In genomic region chr9:102231248-102231647, GRCm38 (mm10) we compare ENCODE assay signal across 18 mouse cellular contexts.
DNase-seq lines count a peak whose midpoint lies in the region; ATAC-seq and TF ChIP-seq lines count a peak whose summit lies in the region.
"Had no signal": no experiment of that assay in that cellular context is flagged by ENCODE, and none has a peak within 500 bp of the region (broad histone marks: within the 10 kb centered on the region; RNA-seq: fewer than 3 reads in every experiment).

No protein-coding gene starts in this region.

- 39% methylated on average over 6 of the region's 6 CpGs for WGBS in forebrain, embryonic 14.5 days
- 55% methylated on average over 6 of the region's 6 CpGs for WGBS in forebrain, embryonic 12.5 days
- 44% methylated on average over 6 of the region's 6 CpGs for WGBS in midbrain, embryonic 14.5 days
- WGBS in midbrain, embryonic 16.5 days: 49% methylated on average over 6 of the region's 6 CpGs

- no peaks in the 10 kb centered on the region for H3K9me3 ChIP-seq in forebrain, embryonic 14.5 days (replicated peaks; ENCODE audit: control insufficient read depth, low read length)
- H3K9me3 ChIP-seq in forebrain, embryonic 12.5 days: no peaks in the 10 kb centered on the region
- no peaks in the 10 kb centered on the region for H3K9me3 ChIP-seq in midbrain, embryonic 14.5 days (ENCODE audit: control insufficient read depth, low read length)
- no peaks in the 10 kb centered on the region for H3K9me3 ChIP-seq in midbrain, embryonic 16.5 days (replicated peaks; ENCODE audit: control insufficient read depth, low read length, poor library complexity, severe bottlenecking)
- H3K9me3 ChIP-seq: hindbrain, embryonic 15.5 days; limb, embryonic 12.5 days had no signal

- peaks cover 22% of the 10 kb centered on the region for H3K4me1 ChIP-seq in forebrain, embryonic 14.5 days (ENCODE audit: control insufficient read depth, insufficient read depth, low read length)
- H3K4me1 ChIP-seq in forebrain, embryonic 12.5 days: peaks cover 34% of the 10 kb centered on the region
- H3K4me1 ChIP-seq in midbrain, embryonic 14.5 days (ENCODE audit: control insufficient read depth, insufficient read depth, low read length): peaks cover 12% of the 10 kb centered on the region; the same call in 1 of the 2 replicates
- H3K4me1 ChIP-seq in midbrain, embryonic 16.5 days (ENCODE audit: control insufficient read depth, insufficient read depth, low read length): peaks cover 11% of the 10 kb centered on the region; the same call in 1 of the 2 replicates
- H3K4me1 ChIP-seq: limb, embryonic 12.5 days had no signal

- H3K27ac ChIP-seq in forebrain, embryonic 14.5 days (ENCODE audit: low read depth, low read length): no peak overlapping the region
- H3K27ac ChIP-seq in forebrain, embryonic 12.5 days: no peak overlapping the region
- no peak overlapping the region for H3K27ac ChIP-seq in midbrain, embryonic 14.5 days (replicated peaks; ENCODE audit: low read depth, low read length)
- no peak overlapping the region for H3K27ac ChIP-seq in midbrain, embryonic 16.5 days (ENCODE audit: low read length)
- H3K27ac ChIP-seq: hindbrain, embryonic 15.5 days; limb, embryonic 12.5 days; liver, embryonic 14.5 days had no signal

- no peaks in the 10 kb centered on the region for H3K79me2 ChIP-seq in myocyte (ENCODE audit: control insufficient read depth, insufficient read depth)

- H3K36me3 ChIP-seq in forebrain, embryonic 14.5 days (ENCODE audit: control insufficient read depth, insufficient read depth, low read length): no peaks in the 10 kb centered on the region
- H3K36me3 ChIP-seq in forebrain, embryonic 12.5 days (replicated peaks): no peaks in the 10 kb centered on the region
- H3K36me3 ChIP-seq in midbrain, embryonic 14.5 days (ENCODE audit: control insufficient read depth, insufficient read depth, low read length): no peaks in the 10 kb centered on the region
- H3K36me3 ChIP-seq in midbrain, embryonic 16.5 days (ENCODE audit: control insufficient read depth, insufficient read depth, low read length): no peaks in the 10 kb centered on the region
- no peaks in the 10 kb centered on the region for H3K36me3 ChIP-seq in myocyte (ENCODE audit: control insufficient read depth, insufficient read depth)
- H3K36me3 ChIP-seq: hindbrain, embryonic 15.5 days; limb, embryonic 12.5 days had no signal

- no peaks in the 10 kb centered on the region for H3K27me3 ChIP-seq in forebrain, embryonic 14.5 days (replicated peaks; ENCODE audit: control insufficient read depth, insufficient read depth, low read length)
- peaks cover 42% of the 10 kb centered on the region for H3K27me3 ChIP-seq in forebrain, embryonic 12.5 days
- no peaks in the 10 kb centered on the region for H3K27me3 ChIP-seq in midbrain, embryonic 14.5 days (ENCODE audit: control insufficient read depth, insufficient read depth, low read length)
- H3K27me3 ChIP-seq in midbrain, embryonic 16.5 days (ENCODE audit: control insufficient read depth, insufficient read depth, low read depth, low read length): no peaks in the 10 kb centered on the region
- peaks cover 9% of the 10 kb centered on the region for H3K27me3 ChIP-seq in myocyte (ENCODE audit: control insufficient read depth, insufficient read depth, insufficient read length)
- H3K27me3 ChIP-seq: CH12.LX; hindbrain, embryonic 15.5 days; limb, embryonic 12.5 days had no signal

- no peak for TF ChIP-seq POLR2A in myocyte (IDR thresholded peaks at IDR 0.05; ENCODE audit: insufficient read length, low read depth)

- no peak overlapping the region for H3K9ac ChIP-seq in forebrain, embryonic 14.5 days (ENCODE audit: low read length)
- H3K9ac ChIP-seq in forebrain, embryonic 12.5 days: no peak overlapping the region
- no peak overlapping the region for H3K9ac ChIP-seq in midbrain, embryonic 14.5 days (replicated peaks; ENCODE audit: low read length)
- no peak overlapping the region for H3K9ac ChIP-seq in midbrain, embryonic 16.5 days (ENCODE audit: low read depth, low read length)
- H3K9ac ChIP-seq: hindbrain, embryonic 15.5 days; limb, embryonic 12.5 days; liver, embryonic 14.5 days had no signal

- DNase-seq in forebrain, embryonic 14.5 days (ENCODE audit: low spot score): peak; percentile 88
- DNase-seq in midbrain, embryonic 14.5 days: peak; percentile 62
- peak; percentile 73 for DNase-seq in cerebellum, adult 9-11 months
- DNase-seq in urinary bladder, postnatal 25 days (ENCODE audit: low spot score): no peak
- DNase-seq in gastrocnemius, postnatal 36 days: no peak
- DNase-seq: adrenal gland, postnatal 14 days; heart, adult 11 months; kidney, adult 2 months; layer of hippocampus, postnatal 36 days; lung, postnatal 14 days; thymus, postnatal 4 days had no signal

- peak; percentile 76 for ATAC-seq in forebrain, embryonic 14.5 days
- no peak; the same call in 1 of the 2 replicates for ATAC-seq in forebrain, embryonic 12.5 days (ENCODE audit: low FRiP score)
- ATAC-seq in midbrain, embryonic 14.5 days (ENCODE audit: low FRiP score, low TSS enrichment): peak; percentile 57
- no peak for ATAC-seq in midbrain, embryonic 16.5 days

- H3ac ChIP-seq in myocyte (ENCODE audit: control insufficient read depth, insufficient read length): no peak overlapping the region

- intact Hi-C loops in gastrocnemius, postnatal 36 days (cut with DNase I): no loop called here

- no peak overlapping the region for H3K4me3 ChIP-seq in forebrain, embryonic 14.5 days (ENCODE audit: low read depth, low read length)
- H3K4me3 ChIP-seq in forebrain, embryonic 12.5 days (replicated peaks): no peak overlapping the region
- H3K4me3 ChIP-seq in midbrain, embryonic 14.5 days (replicated peaks; ENCODE audit: low read depth, low read length): no peak overlapping the region
- no peak overlapping the region for H3K4me3 ChIP-seq in midbrain, embryonic 16.5 days (ENCODE audit: low read depth, low read length)
- no peak overlapping the region for H3K4me3 ChIP-seq in myocyte
- H3K4me3 ChIP-seq: hindbrain, embryonic 15.5 days; limb, embryonic 12.5 days had no signal

- H3K4me2 ChIP-seq in forebrain, embryonic 14.5 days (ENCODE audit: low read length): no peak overlapping the region
- no peak overlapping the region for H3K4me2 ChIP-seq in forebrain, embryonic 12.5 days
- H3K4me2 ChIP-seq in midbrain, embryonic 14.5 days (ENCODE audit: low read length): no peak overlapping the region
- no peak overlapping the region for H3K4me2 ChIP-seq in midbrain, embryonic 16.5 days (ENCODE audit: low read length)
- H3K4me2 ChIP-seq in myocyte (ENCODE audit: low read depth): peak overlapping the region; percentile 65
- H3K4me2 ChIP-seq: hindbrain, embryonic 15.5 days; limb, embryonic 12.5 days had no signal

TF ChIP-seq in myocyte, 11 proteins besides CTCF, POLR2A, EP300 and RAD21:
- TF ChIP-seq REST (IDR thresholded peaks at IDR 0.05; ENCODE audit: insufficient read depth, insufficient read length): no peak
- TF ChIP-seq MYOG (IDR thresholded peaks at IDR 0.05; ENCODE audit: control insufficient read depth in 1 of 3, insufficient read depth in 1 of 3, insufficient read length in 2 of 3, low read depth in 2 of 3): no peak
- TF ChIP-seq MYOD1 (IDR thresholded peaks at IDR 0.05; ENCODE audit: control insufficient read depth in 1 of 3, insufficient read length in 2 of 3, low read depth in 2 of 3): no peak
- TF ChIP-seq MAX (IDR thresholded peaks at IDR 0.05; ENCODE audit: low read depth): no peak
- TF ChIP-seq TCF12 (IDR thresholded peaks at IDR 0.05; ENCODE audit: insufficient read depth, poor library complexity, severe bottlenecking): no peak
- TF ChIP-seq TCF3 (IDR thresholded peaks at IDR 0.05; ENCODE audit: insufficient read length, low read depth): no peak
- TF ChIP-seq E2F4 (IDR thresholded peaks at IDR 0.05; ENCODE audit: insufficient read depth): no peak
- no peak for TF ChIP-seq SRF (IDR thresholded peaks at IDR 0.05; ENCODE audit: control insufficient read depth, insufficient read length, low read depth)
- TF ChIP-seq POLR2AphosphoS2 (IDR thresholded peaks at IDR 0.05; ENCODE audit: insufficient read length, low read depth): no peak
- TF ChIP-seq USF1 (IDR thresholded peaks at IDR 0.05; ENCODE audit: low read depth): no peak
- TF ChIP-seq CEBPB (IDR thresholded peaks at IDR 0.05; ENCODE audit: insufficient read depth, poor library complexity, severe bottlenecking): no peak

Comparison
In these comparisons a context has a peak if more than half of its experiments do, and no peak if none do; other contexts are left out.
1. ATAC-seq: peak in forebrain, embryonic 14.5 days (single experiment) and midbrain, embryonic 14.5 days (single experiment); none in forebrain, embryonic 12.5 days (single experiment) and midbrain, embryonic 16.5 days (single experiment).
2. DNase-seq: peak in forebrain, embryonic 14.5 days (single experiment), midbrain, embryonic 14.5 days (single experiment) and cerebellum, adult 9-11 months (single experiment); none in urinary bladder, postnatal 25 days (single experiment) and gastrocnemius, postnatal 36 days (0 of 2).